ENCODE assay signal across 29 mouse cellular contexts in genomic region chr6:140354082-140354481, GRCm38 (mm10).
DNase-seq lines count a peak whose midpoint lies in the region; ATAC-seq and TF ChIP-seq lines count a peak whose summit lies in the region.
"Had no signal": no experiment of that assay in that cellular context is flagged by ENCODE, and none has a peak within 500 bp of the region (broad histone marks: within the 10 kb centered on the region; RNA-seq: fewer than 3 reads in every experiment).

No protein-coding gene starts in this region.

- 31% methylated on average over 6 of the region's 6 CpGs for whole genome bisulfite sequencing in lung, postnatal 0 days
- 89% methylated on average over 6 of the region's 6 CpGs for WGBS in forebrain, embryonic 16.5 days

- no peaks in the 10 kb centered on the region for H3K9me3 ChIP-seq in lung, postnatal 0 days (ENCODE audit: low read length)
- no peaks in the 10 kb centered on the region for H3K9me3 ChIP-seq in forebrain, embryonic 16.5 days (ENCODE audit: control insufficient read depth, low read length)
- H3K9me3 ChIP-seq: embryonic facial prominence, embryonic 12.5 days; forebrain, embryonic 10.5 days; forebrain, embryonic 15.5 days; heart, embryonic 15.5 days; hindbrain, embryonic 12.5 days; intestine, embryonic 15.5 days; limb, embryonic 13.5 days; midbrain, embryonic 12.5 days had no signal

- in situ Hi-C loops in Patski (cut with MboI; ENCODE audit: low pct_unique_long_range_greater_than_20kb): no loop called here

- no peak for TF ChIP-seq EP300 in lung, postnatal 0 days (IDR thresholded peaks at IDR 0.05)

- no peak overlapping the region for H3K4me3 ChIP-seq in lung, postnatal 0 days (ENCODE audit: low read depth, low read length)
- H3K4me3 ChIP-seq in forebrain, embryonic 16.5 days (replicated peaks; ENCODE audit: low read length): no peak overlapping the region
- H3K4me3 ChIP-seq: embryonic facial prominence, embryonic 12.5 days; forebrain, embryonic 10.5 days; forebrain, embryonic 15.5 days; heart, embryonic 15.5 days; hindbrain, embryonic 12.5 days; intestine, embryonic 15.5 days; layer of hippocampus, adult 2 months; left cerebral cortex, adult 2 months; limb, embryonic 13.5 days; midbrain, embryonic 12.5 days had no signal

- ATAC-seq in Patski: peak; percentile 82
- peak; percentile 71 for ATAC-seq in lung, postnatal 0 days
- ATAC-seq in forebrain, embryonic 16.5 days: no peak
- ATAC-seq: forebrain, embryonic 15.5 days; hindbrain, postnatal 0 days; intestine, embryonic 15.5 days had no signal

- H3K27ac ChIP-seq in lung, postnatal 0 days (ENCODE audit: low read length): 0 out of 2 replicates have a peak overlapping the region, but pooled peaks have one; percentile 1
- H3K27ac ChIP-seq in forebrain, embryonic 16.5 days (ENCODE audit: low read length): no peak overlapping the region
- H3K27ac ChIP-seq: embryonic facial prominence, embryonic 12.5 days; forebrain, embryonic 10.5 days; forebrain, embryonic 15.5 days; heart, embryonic 15.5 days; hindbrain, embryonic 12.5 days; hindbrain, postnatal 0 days; intestine, embryonic 15.5 days; layer of hippocampus, adult 2 months; left cerebral cortex, adult 2 months; limb, embryonic 13.5 days; midbrain, embryonic 12.5 days had no signal

- no peak for TF ChIP-seq CTCF in Patski (IDR thresholded peaks at IDR 0.05)
- no peak for TF ChIP-seq CTCF in lung, postnatal 0 days (IDR thresholded peaks at IDR 0.05)

- POLR2A ChIA-PET in Patski (lab: Charles Lee): no interaction called here

- H3K9ac ChIP-seq in lung, postnatal 0 days (replicated peaks; ENCODE audit: low read depth): no peak overlapping the region
- no peak overlapping the region for H3K9ac ChIP-seq in forebrain, embryonic 16.5 days (replicated peaks; ENCODE audit: low read depth, low read length)
- H3K9ac ChIP-seq: embryonic facial prominence, embryonic 12.5 days; forebrain, embryonic 15.5 days; heart, embryonic 15.5 days; hindbrain, embryonic 12.5 days; intestine, embryonic 15.5 days; limb, embryonic 13.5 days; midbrain, embryonic 12.5 days had no signal

- DNase-seq in 3134 (ENCODE audit: extremely low read depth, insufficient read length, low spot score) (peak; percentile 15), Patski (ENCODE audit: low read depth, low spot score) (no peak)
- DNase-seq in lung, postnatal 0 days (ENCODE audit: low spot score): peak; percentile 62
- peak; percentile 28 to 34 for DNase-seq in lung, postnatal 4 days
- DNase-seq in c-Kit-positive CD71-positive TER-119-positive erythroid progenitor cells, embryonic 14.5 days (ENCODE audit: low spot score): no peak
- DNase-seq in gastrocnemius, adult 8-10 months (ENCODE audit: low spot score in 2 of 2): no peak
- DNase-seq: adrenal gland, adult 8-10 months; cerebellum, adult 11-12 months; cerebellum, adult 9-11 months; embryo, embryonic 11 days; heart, postnatal 36 days; kidney, adult 2 months; kidney, postnatal 36 days; right cerebral cortex, postnatal 14 days; thymus, postnatal 4 days had no signal

- CTCF ChIA-PET in Patski (lab: Charles Lee): interaction anchor here (0.9 to 1.4 kb wide), 2 partner anchors 21 to 74 kb away, joined by 3 read pairs; no protein-coding TSS in a partner anchor

- no peaks in the 10 kb centered on the region for H3K27me3 ChIP-seq in Patski
- H3K27me3 ChIP-seq in lung, postnatal 0 days (replicated peaks; ENCODE audit: insufficient read depth, low read length): no peaks in the 10 kb centered on the region
- no peaks in the 10 kb centered on the region for H3K27me3 ChIP-seq in forebrain, embryonic 16.5 days (replicated peaks; ENCODE audit: control insufficient read depth, insufficient read depth, low read length)
- H3K27me3 ChIP-seq: CH12.LX; embryonic facial prominence, embryonic 12.5 days; forebrain, embryonic 15.5 days; heart, embryonic 15.5 days; hindbrain, embryonic 12.5 days; intestine, embryonic 15.5 days; limb, embryonic 13.5 days; midbrain, embryonic 12.5 days had no signal

- H3K4me2 ChIP-seq in lung, postnatal 0 days (replicated peaks; ENCODE audit: low read depth, low read length): no peak overlapping the region
- H3K4me2 ChIP-seq in forebrain, embryonic 16.5 days (ENCODE audit: low read length): no peak overlapping the region
- H3K4me2 ChIP-seq: embryonic facial prominence, embryonic 12.5 days; forebrain, embryonic 15.5 days; heart, embryonic 15.5 days; hindbrain, embryonic 12.5 days; intestine, embryonic 15.5 days; limb, embryonic 13.5 days; liver, embryonic 11.5 days; midbrain, embryonic 12.5 days had no signal

- H3K4me1 ChIP-seq in lung, postnatal 0 days (ENCODE audit: insufficient read depth, low read depth, low read length): no peaks in the 10 kb centered on the region
- no peaks in the 10 kb centered on the region for H3K4me1 ChIP-seq in forebrain, embryonic 16.5 days (replicated peaks; ENCODE audit: control insufficient read depth, insufficient read depth, low read length)
- H3K4me1 ChIP-seq: embryonic facial prominence, embryonic 12.5 days; forebrain, embryonic 15.5 days; intestine, embryonic 15.5 days; limb, embryonic 13.5 days had no signal

- H3K36me3 ChIP-seq in lung, postnatal 0 days (ENCODE audit: insufficient read depth, low read length): no peaks in the 10 kb centered on the region
- no peaks in the 10 kb centered on the region for H3K36me3 ChIP-seq in forebrain, embryonic 16.5 days (ENCODE audit: control insufficient read depth, insufficient read depth)
- H3K36me3 ChIP-seq: embryonic facial prominence, embryonic 12.5 days; forebrain, embryonic 10.5 days; forebrain, embryonic 15.5 days; heart, embryonic 15.5 days; hindbrain, embryonic 12.5 days; intestine, embryonic 15.5 days; limb, embryonic 13.5 days; midbrain, embryonic 12.5 days had no signal

Comparison
In these comparisons a context has a peak if more than half of its experiments do, and no peak if none do; other contexts are left out.
1. DNase-seq: peak in 3134 (single experiment), lung, postnatal 0 days (single experiment) and lung, postnatal 4 days (2 of 2); none in Patski (single experiment), c-Kit-positive CD71-positive TER-119-positive erythroid progenitor cells, embryonic 14.5 days (single experiment) and gastrocnemius, adult 8-10 months (0 of 2).